Mouse (Mus musculus) olfactory bulb, adult 2 months (tissue): ENCODE data around the gene Tcaf1.

Experiments
- CTCF ChIP-seq: fragments of 200-500 bp; IDR thresholded peaks from 2 replicates; pipeline ENCODE4 v1.5.1; 2012; ENCODE audit warnings: low read depth, mild to moderate bottlenecking, low read length, moderate library complexity; ENCODE audit not compliant: insufficient read depth
- POLR2A ChIP-seq: fragments of 200-500 bp; IDR thresholded peaks from 2 replicates; pipeline ENCODE4 v1.6.1; 2012; ENCODE audit warnings: mild to moderate bottlenecking, low read depth, low read length, moderate library complexity; ENCODE audit not compliant: insufficient read depth

DNA sequence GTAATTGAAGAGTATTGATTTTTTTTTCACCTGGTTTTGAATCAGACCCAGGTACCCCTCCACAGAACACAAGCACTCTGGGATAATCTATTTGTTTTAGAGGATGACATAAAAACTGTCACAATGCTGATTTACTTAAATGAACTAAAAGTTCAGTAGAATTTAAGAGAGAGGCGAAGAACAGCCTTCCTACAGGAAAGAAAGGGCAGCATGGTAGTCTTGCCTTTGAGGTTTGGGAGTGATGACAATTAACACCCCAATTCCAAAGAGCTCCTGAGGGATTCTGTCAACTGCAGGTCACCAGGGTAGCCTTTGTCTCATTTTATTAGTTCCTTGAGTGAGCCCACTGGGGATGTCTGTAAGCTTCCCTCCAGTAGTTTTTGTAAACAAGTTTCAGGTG lies 46.2 kb upstream of the Tcaf1 start, which contains the start of gene Olfr38:
- TF ChIP-seq CTCF (no peak), POLR2A (no peak)
